Mouse (Mus musculus): ENCODE data around the gene Rnpepl1. TPM values are rescaled to one million over a fixed set of nuclear protein-coding genes. Genes with fewer than 3 reads are reported as not detected.

Gene Rnpepl1
- polyA plus RNA-seq, 1 experiment from 2014 or later, result 29.2 TPM

DNA sequence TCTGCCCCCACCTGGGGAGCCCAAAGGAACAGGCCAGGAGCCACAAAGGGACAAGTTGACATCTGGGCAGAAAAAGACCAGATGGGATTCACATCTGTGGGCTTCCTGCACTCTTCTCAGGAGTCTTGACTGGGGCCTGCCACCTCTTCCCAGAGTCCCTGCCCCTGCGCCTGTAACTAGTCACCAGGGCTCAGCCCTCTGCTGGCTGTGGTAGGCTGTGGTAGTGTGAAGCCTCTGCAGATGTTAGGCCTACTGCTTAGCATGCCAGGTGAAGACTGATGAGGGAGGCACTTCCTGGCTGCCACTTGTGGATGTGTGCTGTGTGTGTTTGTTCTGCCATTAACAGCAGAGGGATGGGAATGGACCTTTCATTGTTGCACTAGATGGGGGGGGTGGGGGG, 1.7 kb downstream of the Rnpepl1 start:
- Histone ChIP-seq H3K27me3 (ENCODE audit: control insufficient read depth, insufficient read depth, low read length) (no peaks in the 10 kb centered on the region), H3K36me3 (replicated peaks; ENCODE audit: control insufficient read depth, insufficient read depth) (peaks cover 39% of the 10 kb centered on the region), H3K27ac (no peak overlapping the region), H3K9me3 (ENCODE audit: control insufficient read depth, low read length) (no peaks in the 10 kb centered on the region), H3K4me2 (replicated peaks) (peak overlapping the region; percentile 86), H3K4me1 (replicated peaks; ENCODE audit: control insufficient read depth, insufficient read depth, low read length) (peaks cover 35% of the 10 kb centered on the region), H3K9ac (peak overlapping the region; percentile 96), H3K4me3 (replicated peaks; ENCODE audit: low read length) (peak overlapping the region; percentile 88)
- ATAC-seq (ENCODE audit: low FRiP score) (no peak), DNase-seq (ENCODE audit: low spot score) (no peak)
- 32% methylated on average over 1 of the region's 1 CpGs for WGBS

DNA sequence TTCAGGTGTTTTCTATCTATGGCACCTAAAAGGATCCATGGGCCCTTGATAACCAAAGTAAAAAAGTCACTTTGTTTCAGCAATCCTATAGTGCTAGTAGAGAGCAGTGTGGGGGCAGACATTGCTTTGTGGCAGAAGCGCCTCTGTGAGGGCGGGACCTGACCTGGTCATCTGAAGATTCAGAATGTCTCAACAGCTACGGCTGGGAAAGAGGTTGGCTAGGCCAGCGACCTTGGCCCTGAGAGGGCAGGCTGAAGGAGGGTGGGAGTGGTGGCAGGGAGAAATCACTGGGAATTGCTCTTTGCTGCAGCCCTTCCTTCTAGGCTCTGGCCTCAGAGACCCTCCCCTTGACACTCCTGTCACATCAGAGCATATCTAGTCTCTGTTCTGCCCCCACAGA, 3.7 kb downstream of the Rnpepl1 start:
- H3K27ac ChIP-seq, result no peak overlapping the region
- no peak overlapping the region for H3K9ac ChIP-seq
- no peak for ATAC-seq (ENCODE audit: low FRiP score)
- no peaks in the 10 kb centered on the region for H3K27me3 ChIP-seq (ENCODE audit: control insufficient read depth, insufficient read depth, low read length)
- no peak overlapping the region for H3K4me3 ChIP-seq (replicated peaks; ENCODE audit: low read length)
- no peak overlapping the region for H3K4me2 ChIP-seq (replicated peaks)
- peaks cover 59% of the 10 kb centered on the region for H3K36me3 ChIP-seq (replicated peaks; ENCODE audit: control insufficient read depth, insufficient read depth)
- H3K4me1 ChIP-seq (replicated peaks; ENCODE audit: control insufficient read depth, insufficient read depth, low read length), result peaks cover 28% of the 10 kb centered on the region
- DNase-seq (ENCODE audit: low spot score), result no peak
- no peaks in the 10 kb centered on the region for H3K9me3 ChIP-seq (ENCODE audit: control insufficient read depth, low read length)
- 85% methylated on average over 4 of the region's 4 CpGs for WGBS

GRCm38 (mm10) chr1:92914993-92915392, 4.4 kb downstream of the Rnpepl1 start:
- Histone ChIP-seq H3K27ac (no peak overlapping the region), H3K9me3 (ENCODE audit: control insufficient read depth, low read length) (no peaks in the 10 kb centered on the region), H3K4me3 (replicated peaks; ENCODE audit: low read length) (no peak overlapping the region), H3K9ac (no peak overlapping the region), H3K4me1 (replicated peaks; ENCODE audit: control insufficient read depth, insufficient read depth, low read length) (peaks cover 20% of the 10 kb centered on the region), H3K36me3 (replicated peaks; ENCODE audit: control insufficient read depth, insufficient read depth) (peaks cover 66% of the 10 kb centered on the region), H3K4me2 (replicated peaks) (no peak overlapping the region), H3K27me3 (ENCODE audit: control insufficient read depth, insufficient read depth, low read length) (no peaks in the 10 kb centered on the region)
- 96% methylated on average over 11 of the region's 11 CpGs for WGBS
- ATAC-seq (ENCODE audit: low FRiP score) (no peak), DNase-seq (ENCODE audit: low spot score) (no peak)

DNA sequence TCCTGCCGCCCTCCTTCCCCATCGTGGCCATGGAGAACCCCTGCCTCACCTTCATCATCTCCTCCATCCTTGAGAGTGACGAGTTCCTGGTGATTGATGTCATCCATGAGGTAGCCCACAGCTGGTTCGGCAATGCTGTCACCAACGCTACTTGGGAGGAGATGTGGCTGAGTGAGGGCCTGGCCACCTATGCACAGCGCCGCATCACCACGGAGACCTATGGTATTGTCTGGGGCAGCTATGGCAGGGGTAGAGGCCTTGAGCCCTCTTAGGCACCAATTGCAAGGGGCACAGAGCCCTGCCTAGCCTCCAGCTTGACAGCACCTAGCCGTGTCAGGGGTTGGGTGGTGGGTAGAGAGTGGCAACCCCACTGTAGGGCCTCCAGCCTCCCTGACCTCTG, 6.1 kb downstream of the Rnpepl1 start:
- ATAC-seq (ENCODE audit: low FRiP score) (no peak), DNase-seq (ENCODE audit: low spot score) (no peak)
- no peaks in the 10 kb centered on the region for H3K27me3 ChIP-seq (ENCODE audit: control insufficient read depth, insufficient read depth, low read length)
- no peak overlapping the region for H3K4me2 ChIP-seq (replicated peaks)
- H3K9me3 ChIP-seq (ENCODE audit: control insufficient read depth, low read length), result no peaks in the 10 kb centered on the region
- no peak overlapping the region for H3K27ac ChIP-seq
- no peak overlapping the region for H3K4me3 ChIP-seq (replicated peaks; ENCODE audit: low read length)
- peaks cover 14% of the 10 kb centered on the region for H3K4me1 ChIP-seq (replicated peaks; ENCODE audit: control insufficient read depth, insufficient read depth, low read length)
- no peak overlapping the region for H3K9ac ChIP-seq
- peaks cover 80% of the 10 kb centered on the region for H3K36me3 ChIP-seq (replicated peaks; ENCODE audit: control insufficient read depth, insufficient read depth)
- WGBS, result 91% methylated on average over 9 of the region's 9 CpGs

- Histone ChIP-seq H3K27ac (no peak overlapping the region), H3K36me3 (replicated peaks; ENCODE audit: control insufficient read depth, insufficient read depth) (peaks cover 72% of the 10 kb centered on the region), H3K4me2 (replicated peaks) (no peak overlapping the region), H3K9ac (no peak overlapping the region), H3K27me3 (ENCODE audit: control insufficient read depth, insufficient read depth, low read length) (no peaks in the 10 kb centered on the region), H3K4me1 (replicated peaks; ENCODE audit: control insufficient read depth, insufficient read depth, low read length) (no peaks in the 10 kb centered on the region), H3K4me3 (replicated peaks; ENCODE audit: low read length) (no peak overlapping the region), H3K9me3 (ENCODE audit: control insufficient read depth, low read length) (no peaks in the 10 kb centered on the region)
- DNase-seq (ENCODE audit: low spot score), result no peak
- no peak for ATAC-seq (ENCODE audit: low FRiP score)
- WGBS, result 95% methylated on average over 11 of the region's 11 CpGs
These were observed 8.6 kb downstream of the Rnpepl1 start for GRCm38 (mm10) chr1:92919151-92919550.

- Histone ChIP-seq H3K4me1 (replicated peaks; ENCODE audit: control insufficient read depth, insufficient read depth, low read length) (no peaks in the 10 kb centered on the region), H3K27ac (no peak overlapping the region), H3K4me3 (replicated peaks; ENCODE audit: low read length) (no peak overlapping the region), H3K9ac (no peak overlapping the region), H3K4me2 (replicated peaks) (no peak overlapping the region), H3K36me3 (replicated peaks; ENCODE audit: control insufficient read depth, insufficient read depth) (peaks cover 66% of the 10 kb centered on the region), H3K9me3 (ENCODE audit: control insufficient read depth, low read length) (no peaks in the 10 kb centered on the region), H3K27me3 (ENCODE audit: control insufficient read depth, insufficient read depth, low read length) (no peaks in the 10 kb centered on the region)
- no peak for DNase-seq (ENCODE audit: low spot score)
- 79% methylated on average over 12 of the region's 12 CpGs for WGBS
- ATAC-seq (ENCODE audit: low FRiP score), result 0 out of 2 replicates have a peak, but pooled peaks have one; percentile 15
These were observed 9.2 kb downstream of the Rnpepl1 start for GRCm38 (mm10) chr1:92919775-92920174.

DNA sequence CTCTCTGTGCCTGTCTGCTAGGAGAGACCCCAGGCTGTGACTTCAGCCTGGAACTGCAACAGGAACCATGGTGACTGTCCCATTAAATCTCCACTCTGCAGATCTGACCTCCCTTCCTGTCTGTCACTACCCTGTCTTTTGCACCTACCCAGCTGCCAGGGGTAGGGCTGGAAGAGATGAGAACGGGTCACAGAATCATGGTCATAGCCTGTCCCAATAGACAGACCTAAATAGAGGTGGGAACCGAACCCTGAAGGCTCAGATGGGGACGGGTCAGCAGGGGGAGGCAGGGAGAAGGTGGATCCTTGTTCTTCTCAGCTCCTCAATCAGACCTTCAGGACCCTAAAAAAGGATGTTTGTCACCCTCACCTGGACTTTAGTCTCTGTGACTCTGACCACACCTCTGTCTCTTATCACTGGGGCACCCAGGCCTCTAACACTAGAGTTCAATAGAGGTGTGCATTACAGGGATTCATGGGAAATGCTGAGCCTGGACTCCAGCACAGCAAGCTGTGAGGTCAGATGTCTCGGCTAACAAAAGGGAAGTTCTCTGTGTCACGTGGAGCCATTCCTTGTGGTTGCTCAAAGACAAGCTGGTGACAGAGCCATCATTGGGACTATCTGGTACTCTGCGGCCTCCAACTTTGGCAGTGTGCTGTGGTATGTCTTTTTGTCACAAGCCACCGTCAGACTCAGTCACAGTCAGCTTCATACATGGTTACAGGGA, 10.1 kb downstream of the Rnpepl1 start:
- Histone ChIP-seq H3K27ac (no peak overlapping the region), H3K4me2 (replicated peaks) (no peak overlapping the region), H3K4me3 (replicated peaks; ENCODE audit: low read length) (no peak overlapping the region), H3K9ac (no peak overlapping the region), H3K9me3 (ENCODE audit: control insufficient read depth, low read length) (no peaks in the 10 kb centered on the region), H3K36me3 (replicated peaks; ENCODE audit: control insufficient read depth, insufficient read depth) (peaks cover 57% of the 10 kb centered on the region), H3K27me3 (ENCODE audit: control insufficient read depth, insufficient read depth, low read length) (no peaks in the 10 kb centered on the region), H3K4me1 (replicated peaks; ENCODE audit: control insufficient read depth, insufficient read depth, low read length) (no peaks in the 10 kb centered on the region)
- DNase-seq (ENCODE audit: low spot score), result no peak
- no peak for ATAC-seq (ENCODE audit: low FRiP score)
- WGBS, result 86% methylated on average over 7 of the region's 7 CpGs

- H3K4me2 ChIP-seq (replicated peaks), result no peak overlapping the region
- H3K4me1 ChIP-seq (replicated peaks; ENCODE audit: control insufficient read depth, insufficient read depth, low read length), result no peaks in the 10 kb centered on the region
- no peak overlapping the region for H3K9ac ChIP-seq
- no peaks in the 10 kb centered on the region for H3K9me3 ChIP-seq (ENCODE audit: control insufficient read depth, low read length)
- H3K4me3 ChIP-seq (replicated peaks; ENCODE audit: low read length), result no peak overlapping the region
- H3K27me3 ChIP-seq (ENCODE audit: control insufficient read depth, insufficient read depth, low read length), result no peaks in the 10 kb centered on the region
- ATAC-seq (ENCODE audit: low FRiP score) (no peak), DNase-seq (ENCODE audit: low spot score) (no peak)
- 93% methylated on average over 4 of the region's 4 CpGs for WGBS
- H3K27ac ChIP-seq, result no peak overlapping the region
- H3K36me3 ChIP-seq (replicated peaks; ENCODE audit: control insufficient read depth, insufficient read depth), result peaks cover 49% of the 10 kb centered on the region
These were observed 10.9 kb downstream of the Rnpepl1 start for GRCm38 (mm10) chr1:92921496-92921895.

- peaks cover 6% of the 10 kb centered on the region for H3K4me1 ChIP-seq (replicated peaks; ENCODE audit: control insufficient read depth, insufficient read depth, low read length)
- WGBS, result 43% methylated on average over 1 of the region's 1 CpGs
These were observed 19.7 kb downstream of the Rnpepl1 start for GRCm38 (mm10) chr1:92930171-92930706.

More at GRCm38 (mm10) chr1:92930171-92930706, 19.7 kb downstream of the Rnpepl1 start:
- no peaks in the 10 kb centered on the region for H3K36me3 ChIP-seq (replicated peaks; ENCODE audit: control insufficient read depth, insufficient read depth)
- no peaks in the 10 kb centered on the region for H3K9me3 ChIP-seq (ENCODE audit: control insufficient read depth, low read length)
- no peak overlapping the region for H3K4me2 ChIP-seq (replicated peaks)
- H3K27ac ChIP-seq, result no peak overlapping the region
- H3K4me3 ChIP-seq (replicated peaks; ENCODE audit: low read length), result no peak overlapping the region
- ATAC-seq (ENCODE audit: low FRiP score) (no peak), DNase-seq (ENCODE audit: low spot score) (no peak)
- no peak overlapping the region for H3K9ac ChIP-seq
- H3K27me3 ChIP-seq (ENCODE audit: control insufficient read depth, insufficient read depth, low read length), result no peaks in the 10 kb centered on the region
